Mouse (Mus musculus) CD4-positive helper T cell, adult 2 months (primary cell): Measurements from ENCODE around the gene Dazap1.

Source experiments
- DNase-seq: peaks from one replicate; pipeline ENCODE4 v3.0.0-alpha.2; 2012; ENCODE audit warnings: low read depth, missing footprints, low spot score

The Dazap1 gene

GRCm38 (mm10) chr10:80321670-80322581 lies 60.6 kb downstream of the Dazap1 start:
- peak; percentile 17 for DNase-seq

- peak; percentile 67 for DNase-seq
These were observed 61.5 kb downstream of the Dazap1 start for GRCm38 (mm10) chr10:80322811-80323211.

GRCm38 (mm10) chr10:80323261-80324119 lies 62.2 kb downstream of the Dazap1 start:
- DNase-seq, result peak; percentile 78

GRCm38 (mm10) chr10:80324120-80325037 lies 63.1 kb downstream of the Dazap1 start:
- DNase-seq, result no peak

- DNase-seq, result no peak
These were observed 63.8 kb downstream of the Dazap1 start for GRCm38 (mm10) chr10:80325045-80325444.

GRCm38 (mm10) chr10:80329273-80330081 lies 68.2 kb downstream of the Dazap1 start, which contains the start of the genes Pcsk4 and Reep6:
Gene Pcsk4 (minus strand): TSS chr10:80329498.
Gene Reep6 (plus strand): TSS chr10:80329953.
- DNase-seq, result peak; percentile 90

- DNase-seq, result no peak
These were observed 68.8 kb downstream of the Dazap1 start for GRCm38 (mm10) chr10:80330084-80330483.

GRCm38 (mm10) chr10:80330888-80331287 lies 69.6 kb downstream of the Dazap1 start:
- no peak for DNase-seq

GRCm38 (mm10) chr10:80331636-80332524 lies 70.6 kb downstream of the Dazap1 start:
- DNase-seq, result no peak

GRCm38 (mm10) chr10:80332525-80332989 lies 71.3 kb downstream of the Dazap1 start:
- no peak for DNase-seq

- peak; percentile 34 for DNase-seq
These were observed 75.0 kb downstream of the Dazap1 start for GRCm38 (mm10) chr10:80336263-80336662.
